Mouse (Mus musculus): ENCODE data around the gene Stn1.

Gene Stn1

GRCm38 (mm10) chr19:47510473-47511293 lies 26.6 kb downstream of the Stn1 start:
- in situ Hi-C loops (cut with MboI; ENCODE audit: low sequenced_read_pairs), result no loop called here

- in situ Hi-C loops (cut with MboI; ENCODE audit: low sequenced_read_pairs), result no loop called here
Observed at GRCm38 (mm10) chr19:47510135-47510472, 27.2 kb downstream of the Stn1 start.

- in situ Hi-C loops (cut with MboI; ENCODE audit: low sequenced_read_pairs), result no loop called here
Observed at GRCm38 (mm10) chr19:47508771-47509281, 28.5 kb downstream of the Stn1 start.

- in situ Hi-C loops (cut with MboI; ENCODE audit: low sequenced_read_pairs), result no loop called here
Observed at GRCm38 (mm10) chr19:47508191-47508590, 29.1 kb downstream of the Stn1 start.

GRCm38 (mm10) chr19:47507128-47508121 lies 29.9 kb downstream of the Stn1 start:
- in situ Hi-C loops (cut with MboI; ENCODE audit: low sequenced_read_pairs), result no loop called here

- in situ Hi-C loops (cut with MboI; ENCODE audit: low sequenced_read_pairs), result no loop called here
Observed at GRCm38 (mm10) chr19:47503625-47504024, 33.7 kb downstream of the Stn1 start.

- in situ Hi-C loops (cut with MboI; ENCODE audit: low sequenced_read_pairs), result no loop called here
Observed at GRCm38 (mm10) chr19:47502563-47502962, 34.7 kb downstream of the Stn1 start.

GRCm38 (mm10) chr19:47500389-47501011 lies 36.8 kb downstream of the Stn1 start:
- in situ Hi-C loops (cut with MboI; ENCODE audit: low sequenced_read_pairs), result no loop called here

- in situ Hi-C loops (cut with MboI; ENCODE audit: low sequenced_read_pairs), result no loop called here
Observed at GRCm38 (mm10) chr19:47499841-47500240, 37.5 kb downstream of the Stn1 start.

GRCm38 (mm10) chr19:47498942-47499341 lies 38.4 kb downstream of the Stn1 start:
- in situ Hi-C loops (cut with MboI; ENCODE audit: low sequenced_read_pairs), result no loop called here

- in situ Hi-C loops (cut with MboI; ENCODE audit: low sequenced_read_pairs), result no loop called here
Observed at GRCm38 (mm10) chr19:47497736-47498135, 39.6 kb downstream of the Stn1 start.

GRCm38 (mm10) chr19:47497313-47497712 lies 40.0 kb downstream of the Stn1 start:
- in situ Hi-C loops (cut with MboI; ENCODE audit: low sequenced_read_pairs), result no loop called here

- in situ Hi-C loops (cut with MboI; ENCODE audit: low sequenced_read_pairs), result no loop called here
Observed at GRCm38 (mm10) chr19:47493017-47493997, 44.0 kb downstream of the Stn1 start.

- in situ Hi-C loops (cut with MboI; ENCODE audit: low sequenced_read_pairs), result no loop called here
Observed at GRCm38 (mm10) chr19:47492422-47492821, 44.9 kb downstream of the Stn1 start.

- in situ Hi-C loops (cut with MboI; ENCODE audit: low sequenced_read_pairs), result no loop called here
Observed at GRCm38 (mm10) chr19:47491853-47492252, 45.5 kb downstream of the Stn1 start.

GRCm38 (mm10) chr19:47489233-47489632 lies 48.1 kb downstream of the Stn1 start:
- in situ Hi-C loops (cut with MboI; ENCODE audit: low sequenced_read_pairs), result no loop called here

GRCm38 (mm10) chr19:47488250-47488649 lies 49.1 kb downstream of the Stn1 start:
- in situ Hi-C loops (cut with MboI; ENCODE audit: low sequenced_read_pairs), result no loop called here

GRCm38 (mm10) chr19:47487572-47487971 lies 49.7 kb downstream of the Stn1 start:
- in situ Hi-C loops (cut with MboI; ENCODE audit: low sequenced_read_pairs), result no loop called here

- in situ Hi-C loops (cut with MboI; ENCODE audit: low sequenced_read_pairs), result no loop called here
Observed at GRCm38 (mm10) chr19:47485997-47486566, 51.2 kb downstream of the Stn1 start.

GRCm38 (mm10) chr19:47484110-47484509 lies 53.2 kb downstream of the Stn1 start:
- in situ Hi-C loops (cut with MboI; ENCODE audit: low sequenced_read_pairs), result no loop called here

Measured in CH12F3 (cell line).